Mouse (Mus musculus) leukemia stem cell, adult 10-12 weeks (primary cell): ENCODE results near the gene Tpst2. TPM values are rescaled to one million over a fixed set of nuclear protein-coding genes. Genes with fewer than 3 reads are reported as not detected.

Experiments used
- polyA plus RNA-seq: library from polyadenylated mRNA; stranded (reverse); fragments of >175 nt; gene quantifications from 2 replicates; pipeline ENCODE4 v1.2.3, GENCODE M21; 2012; ENCODE audit warnings: low replicate concordance

Gene Tpst2
- 52.1 and 76.2 TPM in 2 replicates for polyA plus RNA-seq

GRCm38 (mm10) chr5:112276267-112276873, at the start of gene Tpst2:
TSS of gene Tpst2 (plus strand) at chr5:112276691.

GRCm38 (mm10) chr5:112252400-112252799, 24.1 kb upstream of the Tpst2 start, which contains the start of gene Cryba4:
TSS of gene Cryba4 (minus strand) at chr5:112252518.

GRCm38 (mm10) chr5:112255426-112255825, 21.1 kb upstream of the Tpst2 start, which contains the start of gene Crybb1:
TSS of gene Crybb1 (plus strand) at chr5:112255815.

GRCm38 (mm10) chr5:112325546-112326445, 49.3 kb downstream of the Tpst2 start, which contains the start of gene Tfip11:
TSS of gene Tfip11 (plus strand) at chr5:112326358.

GRCm38 (mm10) chr5:112342463-112343204, 66.1 kb downstream of the Tpst2 start, which contains the start of the genes Srrd and Hps4:
TSS of gene Srrd (minus strand) at chr5:112343040.
TSS of gene Hps4 (plus strand) at chr5:112343083.

GRCm38 (mm10) chr5:112355910-112356309, 79.4 kb downstream of the Tpst2 start, which contains the start of gene Gm6583:
TSS of gene Gm6583 (minus strand) at chr5:112356033.

Other genes with a start within 250 kb of the Tpst2 start
- gene Cryba4, start 24.2 kb upstream of the Tpst2 start, polyA plus RNA-seq: 1.2 and 1.4 TPM in 2 replicates
- gene Crybb1, start 20.9 kb upstream of the Tpst2 start, polyA plus RNA-seq: 0.35 TPM in 1 of 2 replicates, not detected in the other
- 29.5 and 35.2 TPM in 2 replicates for gene Tfip11, start 49.7 kb downstream of the Tpst2 start, polyA plus RNA-seq
- 8.2 and 20.0 TPM in 2 replicates for gene Srrd, start 66.3 kb downstream of the Tpst2 start, polyA plus RNA-seq
- 12.2 and 37.4 TPM in 2 replicates for gene Hps4, start 66.4 kb downstream of the Tpst2 start, polyA plus RNA-seq
- 0.08 TPM in 1 of 2 replicates, not detected in the other for gene Gm6583, start 79.3 kb downstream of the Tpst2 start, polyA plus RNA-seq
- gene Asphd2, start 118.2 kb downstream of the Tpst2 start, polyA plus RNA-seq: 0.06 TPM in 1 of 2 replicates, not detected in the other
- gene Gm6588, start 172.7 kb downstream of the Tpst2 start, polyA plus RNA-seq: not detected in 2 replicates